Mouse (Mus musculus): ENCODE data around the gene Smarca5.
A peak's percentile ranks its signal among the peaks of the same experiment; 100 is the strongest.

Gene Smarca5

GRCm38 (mm10) chr8:80739155-80739924 lies at the start of gene Smarca5:
TSS of gene Smarca5 (minus strand) at chr8:80739497.
- peak; percentile 93 for DNase-seq (ENCODE audit: low spot score in 2 of 2)

- DNase-seq (ENCODE audit: low spot score in 2 of 2): no peak
These were observed 45.3 kb upstream of the Smarca5 start for GRCm38 (mm10) chr8:80784559-80784958.

GRCm38 (mm10) chr8:80783271-80783670 lies 44.0 kb upstream of the Smarca5 start:
- no peak for DNase-seq (ENCODE audit: low spot score in 2 of 2)

- no peak for DNase-seq (ENCODE audit: low spot score in 2 of 2)
These were observed 42.0 kb upstream of the Smarca5 start for GRCm38 (mm10) chr8:80781338-80781737.

- DNase-seq (ENCODE audit: low spot score in 2 of 2): no peak
These were observed 41.0 kb upstream of the Smarca5 start for GRCm38 (mm10) chr8:80780271-80780670.

GRCm38 (mm10) chr8:80776436-80776835 lies 37.1 kb upstream of the Smarca5 start:
- no peak for DNase-seq (ENCODE audit: low spot score in 2 of 2)

GRCm38 (mm10) chr8:80772732-80773460 lies 33.6 kb upstream of the Smarca5 start:
- no peak for DNase-seq (ENCODE audit: low spot score in 2 of 2)

- DNase-seq (ENCODE audit: low spot score in 2 of 2): no peak
These were observed 29.2 kb upstream of the Smarca5 start for GRCm38 (mm10) chr8:80768451-80768850.

GRCm38 (mm10) chr8:80753017-80753715 lies 13.9 kb upstream of the Smarca5 start:
- DNase-seq (ENCODE audit: low spot score in 2 of 2): peak; percentile 25 to 77

- DNase-seq (ENCODE audit: low spot score in 2 of 2): no peak
These were observed 13.1 kb upstream of the Smarca5 start for GRCm38 (mm10) chr8:80752429-80752828.

- DNase-seq (ENCODE audit: low spot score in 2 of 2): no peak
These were observed 9.8 kb upstream of the Smarca5 start for GRCm38 (mm10) chr8:80749091-80749490.

GRCm38 (mm10) chr8:80739932-80740331 lies 635 bp upstream of the Smarca5 start:
- DNase-seq (ENCODE audit: low spot score in 2 of 2): no peak

GRCm38 (mm10) chr8:80738388-80739154 lies 726 bp downstream of the Smarca5 start:
- peak; percentile 52 to 62 for DNase-seq (ENCODE audit: low spot score in 2 of 2)

- peak in 1 of 2 experiments; percentile 13 for DNase-seq (ENCODE audit: low spot score in 2 of 2)
These were observed 1.3 kb downstream of the Smarca5 start for GRCm38 (mm10) chr8:80738046-80738387.

GRCm38 (mm10) chr8:80732326-80732725 lies 7.0 kb downstream of the Smarca5 start:
- no peak for DNase-seq (ENCODE audit: low spot score in 2 of 2)

GRCm38 (mm10) chr8:80714461-80714860 lies 24.8 kb downstream of the Smarca5 start:
- DNase-seq (ENCODE audit: low spot score in 2 of 2): no peak

- DNase-seq (ENCODE audit: low spot score in 2 of 2): no peak
These were observed 28.5 kb downstream of the Smarca5 start for GRCm38 (mm10) chr8:80710670-80711400.

GRCm38 (mm10) chr8:80688141-80688540 lies 51.2 kb downstream of the Smarca5 start:
- peak in 1 of 2 experiments; percentile 46 for DNase-seq (ENCODE audit: low spot score in 2 of 2)

- no peak for DNase-seq (ENCODE audit: low spot score in 2 of 2)
These were observed 55.5 kb downstream of the Smarca5 start for GRCm38 (mm10) chr8:80683756-80684335.

GRCm38 (mm10) chr8:80682594-80682993 lies 56.7 kb downstream of the Smarca5 start:
- no peak for DNase-seq (ENCODE audit: low spot score in 2 of 2)

Data from frontal cortex, postnatal 10 days (tissue).